Mouse (Mus musculus) kidney, embryonic 15.5 days (tissue): ENCODE results near the gene Slfn8. TPM values are rescaled to one million over a fixed set of nuclear protein-coding genes. Genes with fewer than 3 reads are reported as not detected.

Experiments
- microRNA-seq: library from miRNA; unstranded; fragments of <30 nt; microRNA quantifications from one replicate; pipeline ENCODE4, GENCODE M21; 2016
- polyA plus RNA-seq: library from polyadenylated mRNA; unstranded; fragments of >200 nt; fragmentation: Nextera tagmentation; extraction: Ambion mirVana; gene quantifications from 2 replicates; pipeline ENCODE4 v1.2.1, GENCODE M21; 2015

The Slfn8 gene
- polyA plus RNA-seq, 1 experiment from 2014 or later = 0.58 TPM

Small RNAs within 50 kb of the gene (microRNA-seq; reads per million reads assigned to microRNA genes)
- gene Gm27598 (not detected), gene Mir7679 (not detected)

Other genes starting within 250 kb of the Slfn8 start
- 33.3 and 34.6 TPM in 2 replicates for gene Lig3, start 239.7 kb downstream of the Slfn8 start, polyA plus RNA-seq
- gene Rffl, start 149.6 kb downstream of the Slfn8 start, polyA plus RNA-seq = 22.3 and 23.6 TPM in 2 replicates
- 11.1 and 13.9 TPM in 2 replicates for gene Rad51d, start 130.2 kb downstream of the Slfn8 start, polyA plus RNA-seq
- 0.18 and 0.39 TPM in 2 replicates for gene Fndc8, start 128.7 kb downstream of the Slfn8 start, polyA plus RNA-seq
- gene Nle1, start 112.4 kb downstream of the Slfn8 start, polyA plus RNA-seq = 34.9 and 40.0 TPM in 2 replicates
- 6.0 and 7.1 TPM in 2 replicates for gene Unc45b, start 110.3 kb downstream of the Slfn8 start, polyA plus RNA-seq
- gene Slfn5, start 69.5 kb downstream of the Slfn8 start, polyA plus RNA-seq = 7.4 and 9.8 TPM in 2 replicates
- 18.6 and 20.7 TPM in 2 replicates for gene Slfn9, start 29.0 kb downstream of the Slfn8 start, polyA plus RNA-seq
- 4.0 and 4.4 TPM in 2 replicates for gene Slfn2, start 44.3 kb upstream of the Slfn8 start, polyA plus RNA-seq
- 0.28 and 0.31 TPM in 2 replicates for gene Slfn1, start 96.0 kb upstream of the Slfn8 start, polyA plus RNA-seq
- 0.09 and 0.24 TPM in 2 replicates for gene Slfn4, start 154.4 kb upstream of the Slfn8 start, polyA plus RNA-seq
- gene Slfn3, start 170.5 kb upstream of the Slfn8 start, polyA plus RNA-seq = 2.1 and 2.5 TPM in 2 replicates